Mouse (Mus musculus): ENCODE results near the gene Gm26938.

Gene Gm26938

DNA sequence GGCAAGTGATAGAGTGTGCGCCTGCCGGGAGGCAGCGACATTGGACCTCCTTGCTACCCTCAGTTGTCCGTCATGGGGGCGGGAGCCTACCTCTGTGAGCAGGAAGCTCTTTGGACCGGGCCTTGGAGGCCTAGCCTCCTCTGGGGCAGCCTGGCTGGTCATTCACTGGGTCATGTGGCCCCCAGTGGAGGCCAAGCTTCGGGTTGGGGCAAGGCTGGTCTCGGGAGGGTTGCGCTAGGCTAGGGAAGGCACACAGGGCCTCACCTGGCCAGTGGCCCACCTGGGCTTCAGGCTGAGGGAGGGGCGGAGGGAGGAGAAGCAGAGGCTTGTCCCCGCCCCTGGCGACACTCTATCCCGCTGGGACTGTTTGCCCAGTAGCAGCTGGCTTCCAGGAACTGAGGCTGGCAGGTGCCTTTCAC lies 12.2 kb downstream of the Gm26938 start:
- DNase-seq = peak; percentile 96

DNA sequence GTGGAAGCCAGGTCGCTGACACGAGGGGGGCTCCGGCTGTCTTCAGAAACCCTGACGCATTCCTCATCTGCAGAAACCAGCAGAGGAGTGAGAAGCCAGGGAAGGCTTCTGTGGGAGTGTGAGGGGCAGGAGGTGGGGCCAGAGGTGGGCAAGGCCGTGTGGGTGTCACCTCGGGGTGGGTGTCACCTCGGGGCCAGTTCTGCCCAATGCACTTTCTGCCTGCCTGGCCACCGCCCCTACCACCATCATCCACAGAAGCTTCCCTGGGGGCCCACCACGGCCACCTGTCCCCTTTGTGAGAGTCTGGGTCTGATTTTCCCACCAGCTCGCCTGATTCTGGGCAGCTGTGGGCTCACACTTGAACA lies 13.1 kb downstream of the Gm26938 start:
- DNase-seq = no peak

DNA sequence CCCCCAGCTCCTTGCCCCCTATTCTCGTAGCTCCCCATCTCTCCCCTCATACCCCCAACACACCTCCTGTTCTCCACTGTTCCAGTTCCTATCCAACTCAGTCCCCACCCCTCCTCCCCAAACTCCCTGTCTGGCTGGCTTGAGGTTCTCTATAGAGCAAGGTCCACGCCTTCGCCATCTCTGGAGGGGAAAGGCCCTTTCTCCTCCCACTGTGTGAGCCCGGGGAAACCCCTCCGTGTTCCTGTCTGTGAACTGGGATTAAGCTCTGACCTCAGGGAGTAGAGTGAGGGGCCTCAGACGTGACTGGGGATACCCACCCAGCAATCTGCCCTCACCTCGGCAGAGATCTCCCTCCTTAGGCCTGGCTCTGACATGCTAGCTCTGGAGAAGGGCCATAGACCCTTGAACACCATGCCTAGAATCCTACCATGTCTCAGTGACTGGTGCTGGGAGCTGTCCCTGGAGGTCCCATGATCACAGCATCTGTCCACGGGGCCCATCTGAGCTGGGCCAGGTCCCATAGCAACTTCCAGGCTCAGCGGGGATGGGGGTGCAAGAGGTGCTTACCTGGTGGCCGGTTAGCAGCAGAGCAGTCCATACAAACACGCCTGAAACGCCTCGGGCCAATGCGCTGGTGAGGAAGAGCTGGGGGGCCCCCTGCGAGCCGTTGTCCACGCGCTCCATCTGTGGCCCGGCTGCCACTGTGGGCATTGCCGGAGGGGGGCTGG lies 13.6 kb downstream of the Gm26938 start:
- no peak for DNase-seq

DNA sequence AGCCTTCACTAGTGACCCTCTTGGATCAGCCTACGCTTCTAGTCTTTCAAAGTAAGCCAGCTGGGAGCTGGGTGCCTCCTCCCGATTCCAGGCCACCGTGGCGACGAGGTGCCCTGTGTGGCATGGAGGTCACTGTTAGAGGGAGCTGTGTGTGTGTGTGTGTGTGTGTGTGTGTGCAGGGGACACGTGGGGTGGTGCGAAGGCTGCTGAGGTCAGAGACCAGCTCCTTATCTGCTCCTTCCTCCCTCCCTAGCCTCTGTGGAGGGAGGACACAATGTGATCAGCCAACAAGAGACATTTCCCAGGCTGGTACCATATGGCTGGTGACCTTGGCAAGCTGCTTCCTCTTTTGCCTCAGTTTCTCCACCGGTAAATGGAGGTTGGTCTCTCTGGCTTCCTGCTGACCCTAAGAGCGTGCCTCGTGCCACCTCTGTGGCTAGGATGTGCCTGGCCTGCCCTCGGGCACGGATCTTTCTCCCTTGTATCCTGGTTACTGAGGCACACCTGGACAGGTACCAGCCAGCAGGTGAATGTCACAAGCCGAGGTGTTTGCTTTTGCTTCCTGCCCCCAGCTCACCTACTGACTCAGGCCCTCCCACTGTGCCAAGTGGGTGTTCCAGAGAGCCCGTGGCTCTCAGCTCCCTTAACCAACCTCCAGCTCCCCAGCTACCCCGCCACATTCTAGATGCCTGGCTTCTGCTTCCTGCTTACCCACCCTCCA lies 14.4 kb downstream of the Gm26938 start:
- peak; percentile 74 for DNase-seq

DNA sequence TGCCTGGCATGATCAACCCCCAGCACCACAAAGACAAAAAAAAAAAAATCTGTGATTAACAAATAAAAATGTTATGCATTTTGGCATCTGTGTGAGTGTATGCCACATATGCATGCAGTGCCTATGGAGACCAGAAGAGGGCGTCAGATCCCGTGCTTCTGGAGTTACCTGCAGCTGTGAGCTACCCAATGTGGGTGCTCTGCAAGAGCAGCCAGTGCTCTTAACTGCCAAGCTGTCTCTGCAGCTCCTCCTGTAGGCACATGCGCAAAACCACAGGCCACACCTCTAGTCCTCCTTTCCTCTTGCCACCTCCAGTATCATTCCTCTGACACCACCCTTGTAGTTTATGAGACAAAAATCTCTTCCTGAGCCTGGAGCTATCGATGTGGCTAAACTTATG lies 16.8 kb downstream of the Gm26938 start:
- peak; percentile 10 for DNase-seq

DNA sequence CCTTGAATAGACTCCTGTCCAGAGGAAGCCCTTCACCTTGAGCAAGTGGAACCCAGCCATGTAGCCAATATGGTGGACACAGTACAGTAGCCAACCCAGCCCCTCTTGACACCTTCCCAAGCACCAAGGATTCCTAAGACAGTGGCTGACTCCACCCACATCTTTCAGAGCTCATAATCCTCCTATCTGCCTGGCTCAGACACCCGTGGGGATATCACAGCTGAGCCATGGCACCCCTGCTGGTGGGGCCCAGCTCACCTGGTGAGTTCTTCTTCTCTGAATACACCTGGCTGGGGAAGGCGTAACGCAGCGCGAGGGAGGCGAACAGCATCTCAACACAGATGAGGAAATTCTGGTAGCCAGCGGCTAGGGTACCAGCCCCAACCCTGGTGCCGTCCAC lies 20.3 kb downstream of the Gm26938 start:
- DNase-seq = peak; percentile 5

DNA sequence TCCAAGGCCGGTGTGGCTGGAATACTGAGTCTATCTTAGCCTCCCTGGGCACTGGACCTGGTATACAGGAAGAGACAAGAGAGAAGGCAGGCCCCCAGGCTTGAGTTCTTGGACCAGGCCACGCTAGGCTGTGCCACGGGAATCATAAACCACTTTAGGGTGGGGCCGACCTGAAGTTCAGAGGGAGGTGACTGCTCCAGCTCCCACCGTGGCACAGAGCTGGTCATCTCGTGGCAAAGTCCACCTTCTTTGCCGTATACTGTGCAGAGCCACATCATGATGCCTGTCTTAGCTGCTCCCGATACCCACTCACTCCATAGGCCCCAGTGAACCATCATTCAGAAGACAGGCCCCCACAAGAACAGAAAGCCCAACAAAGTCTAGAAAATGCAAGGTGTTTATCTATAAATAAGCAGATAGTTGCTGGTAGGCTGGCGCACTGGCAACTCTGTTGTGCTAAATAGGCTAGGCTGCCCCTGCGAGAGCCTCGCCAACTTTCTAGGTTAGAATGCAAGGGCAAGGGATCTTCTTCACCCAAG lies 21.6 kb downstream of the Gm26938 start:
- DNase-seq = peak; percentile 6

DNA sequence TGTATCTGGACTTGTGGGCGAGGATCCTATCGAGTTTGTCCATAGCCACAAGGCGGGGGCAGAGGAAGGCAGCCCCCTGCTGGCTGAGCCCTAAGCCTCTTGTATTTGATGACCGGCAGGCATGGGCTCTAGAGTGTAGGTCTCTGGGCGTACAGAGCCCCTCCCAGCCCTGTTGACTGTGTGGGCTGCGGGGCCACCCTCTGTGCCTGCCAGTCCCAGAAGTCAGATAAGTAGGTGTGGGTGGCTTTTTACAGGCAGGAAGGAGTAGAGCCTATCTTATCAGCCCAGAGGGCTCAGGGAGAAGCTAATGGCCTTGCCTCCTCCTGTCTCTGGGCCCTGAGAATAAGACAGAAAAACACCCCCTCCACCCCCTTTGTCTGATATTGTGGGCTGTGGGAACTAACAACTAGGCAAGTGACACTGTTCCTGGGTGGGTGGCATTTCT lies 22.1 kb downstream of the Gm26938 start:
- DNase-seq = no peak

DNA sequence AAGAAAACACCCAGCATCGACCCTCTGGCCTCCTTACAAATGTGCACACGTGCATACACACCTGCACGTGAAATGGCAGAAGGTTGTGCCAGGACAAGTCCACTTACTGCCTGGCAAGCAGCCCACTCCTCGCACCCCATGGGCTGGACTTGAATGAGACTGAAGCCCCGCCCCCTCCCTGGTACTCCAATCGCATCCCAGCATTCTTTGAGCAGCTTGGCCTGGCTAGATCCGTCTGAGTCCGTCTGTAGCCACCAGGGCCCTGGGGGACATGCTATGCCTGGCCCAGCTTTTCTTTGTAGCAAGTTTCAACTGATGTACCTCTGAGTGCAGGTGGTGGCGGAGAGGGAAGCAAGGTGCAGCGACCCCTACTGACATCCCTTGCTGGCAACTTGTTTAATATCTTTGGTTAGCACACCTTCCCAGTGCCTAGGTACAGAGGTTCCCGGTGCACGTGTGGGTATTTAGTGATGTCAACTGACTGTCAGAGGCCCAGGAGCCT lies 22.6 kb downstream of the Gm26938 start:
- peak; percentile 90 for DNase-seq

DNA sequence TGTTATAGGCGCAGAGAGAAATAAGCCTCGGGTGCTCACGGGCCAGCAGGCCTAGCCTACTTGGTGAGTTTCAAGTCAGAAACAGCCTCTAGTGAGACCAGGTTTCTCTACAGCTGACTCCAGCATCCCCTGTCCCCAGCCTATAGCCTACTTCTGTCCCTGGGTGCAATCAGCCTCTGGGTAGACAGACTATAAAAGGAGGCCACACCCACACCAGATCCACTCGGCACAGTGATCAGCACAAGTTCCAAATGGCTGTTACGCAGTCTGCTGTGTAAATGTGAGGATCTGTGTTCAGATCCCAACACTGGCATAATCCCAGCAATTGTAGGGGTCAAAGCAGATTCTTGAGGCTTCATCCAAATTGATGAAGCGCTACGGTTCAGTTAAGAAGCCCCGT lies 23.0 kb downstream of the Gm26938 start:
- DNase-seq = no peak

DNA sequence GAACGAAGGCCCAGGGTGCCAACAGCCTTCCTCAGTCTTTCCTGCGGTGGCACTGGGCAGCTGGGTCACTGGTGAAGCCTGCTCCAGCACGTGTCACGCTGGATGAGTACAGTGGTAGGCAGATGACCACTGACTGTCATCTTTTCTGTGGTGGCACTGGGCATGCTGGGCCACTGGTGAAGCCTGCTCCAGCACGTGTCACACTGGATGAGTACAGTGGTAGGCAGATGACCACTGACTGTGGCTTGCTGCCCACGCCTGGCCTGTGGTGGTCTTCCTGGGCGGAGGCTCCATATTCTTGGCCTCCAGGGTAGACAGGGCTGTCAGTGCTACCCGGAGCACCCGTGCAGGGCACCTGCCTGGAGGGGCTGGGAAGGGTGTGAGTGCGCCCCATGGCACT lies 24.3 kb downstream of the Gm26938 start:
- DNase-seq = no peak

DNA sequence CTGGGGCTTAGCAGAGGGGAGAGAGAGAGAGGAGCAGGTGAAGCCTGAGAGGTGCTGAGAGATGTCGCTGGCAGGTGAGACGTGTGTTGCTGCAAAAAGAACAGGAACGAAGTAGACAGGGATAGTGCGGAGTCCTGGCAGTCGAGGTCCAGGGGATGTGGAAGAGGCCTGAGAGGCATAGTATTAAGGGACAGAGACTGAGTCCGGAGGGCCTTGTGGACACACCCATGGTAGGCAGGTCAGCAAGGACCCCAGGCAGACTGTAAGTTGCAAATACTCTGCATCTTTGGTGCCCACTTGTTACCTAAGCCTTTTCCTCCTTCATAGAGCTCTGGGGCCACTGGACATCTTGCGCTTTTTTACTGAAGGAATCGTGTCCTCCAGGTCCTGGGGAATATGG lies 25.0 kb downstream of the Gm26938 start:
- DNase-seq = no peak

DNA sequence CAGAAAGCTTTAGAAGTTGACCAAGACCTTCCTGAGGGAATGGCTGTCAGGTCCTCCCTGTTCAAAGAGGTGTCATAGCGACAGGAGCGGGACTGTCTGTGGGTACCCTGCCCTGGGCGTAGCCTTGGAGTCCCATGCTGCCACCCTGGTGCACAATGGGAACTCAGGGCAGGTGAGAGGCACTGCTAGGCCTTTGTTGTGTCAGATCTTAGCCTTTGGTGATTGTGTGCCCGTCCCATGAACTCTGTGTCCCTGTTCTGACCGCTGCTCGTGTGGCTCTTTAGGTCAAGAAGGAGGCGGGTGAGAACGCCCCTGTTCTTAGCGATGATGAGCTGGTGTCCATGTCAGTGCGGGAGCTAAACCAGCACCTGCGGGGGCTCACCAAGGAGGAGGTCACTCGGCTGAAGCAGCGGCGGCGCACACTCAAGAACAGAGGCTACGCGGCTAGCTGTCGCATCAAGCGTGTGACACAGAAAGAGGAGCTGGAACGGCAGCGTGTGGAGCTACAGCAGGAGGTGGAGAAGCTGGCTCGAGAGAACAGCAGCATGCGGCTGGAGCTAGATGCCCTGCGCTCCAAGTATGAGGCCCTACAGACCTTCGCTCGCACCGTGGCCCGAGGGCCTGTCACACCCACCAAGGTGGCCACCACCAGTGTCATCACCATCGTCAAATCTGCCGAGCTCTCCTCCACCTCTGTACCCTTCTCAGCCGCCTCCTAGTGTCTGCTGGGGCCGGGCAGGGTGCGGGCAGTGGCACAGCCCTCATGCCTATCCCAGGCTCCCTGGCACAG lies 26.2 kb downstream of the Gm26938 start:
- peak; percentile 12 for DNase-seq

DNA sequence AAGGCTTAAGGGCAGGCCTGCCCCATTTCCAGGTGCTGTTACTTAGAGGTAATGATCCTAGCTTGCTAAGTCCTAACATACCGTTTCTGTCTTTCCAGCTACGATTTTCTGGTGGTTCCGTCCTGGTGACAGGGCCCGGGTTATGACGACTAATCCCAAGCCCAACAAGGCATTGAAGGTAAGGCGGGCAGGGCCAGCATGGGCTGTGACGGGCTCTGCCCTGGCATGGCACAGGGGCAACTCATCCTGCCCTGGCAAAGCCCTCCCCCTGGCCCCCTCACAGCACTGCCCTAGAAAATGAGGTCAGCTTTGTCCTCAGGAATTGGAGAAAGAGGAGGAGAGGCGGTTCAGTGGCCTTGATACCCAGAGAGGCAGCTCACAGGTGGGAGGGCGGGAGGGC lies 27.2 kb downstream of the Gm26938 start:
- peak; percentile 2 for DNase-seq

DNA sequence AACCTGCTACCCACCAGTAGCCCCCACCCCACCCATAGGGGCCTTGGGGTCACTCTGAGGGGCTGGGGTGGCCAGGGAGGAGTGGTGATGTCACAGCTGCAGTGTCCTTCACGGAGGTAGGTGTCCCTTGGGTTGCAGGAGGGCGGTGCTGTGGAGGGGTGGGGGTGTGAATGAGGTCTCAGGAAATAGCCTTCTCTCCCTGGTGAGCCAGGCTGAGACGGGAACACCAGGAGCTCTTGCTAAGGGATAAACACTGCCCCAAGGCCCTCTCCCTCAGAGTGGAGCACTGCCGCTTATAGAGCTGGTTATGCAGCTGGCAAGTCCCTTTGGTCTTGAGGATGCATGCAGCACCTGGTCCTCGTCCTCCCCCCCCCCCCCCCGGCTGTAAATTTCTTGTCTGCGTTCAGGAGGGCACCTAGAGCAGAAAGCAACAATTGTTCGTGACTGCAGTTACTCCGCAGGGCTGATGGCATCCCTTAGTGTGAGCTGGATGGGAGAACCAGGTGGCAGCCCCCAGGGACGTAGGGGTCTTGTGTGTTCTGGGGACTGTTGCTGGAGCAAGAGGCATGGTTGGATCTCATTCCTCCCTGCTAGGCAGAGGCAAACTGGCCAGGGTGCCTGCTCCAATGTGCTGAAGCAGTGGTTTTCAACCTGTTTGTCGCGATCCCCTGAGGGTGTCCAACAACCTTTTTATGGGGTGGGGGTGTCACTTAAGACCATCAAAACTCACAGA lies 27.9 kb downstream of the Gm26938 start:
- peak; percentile 3 for DNase-seq

DNA sequence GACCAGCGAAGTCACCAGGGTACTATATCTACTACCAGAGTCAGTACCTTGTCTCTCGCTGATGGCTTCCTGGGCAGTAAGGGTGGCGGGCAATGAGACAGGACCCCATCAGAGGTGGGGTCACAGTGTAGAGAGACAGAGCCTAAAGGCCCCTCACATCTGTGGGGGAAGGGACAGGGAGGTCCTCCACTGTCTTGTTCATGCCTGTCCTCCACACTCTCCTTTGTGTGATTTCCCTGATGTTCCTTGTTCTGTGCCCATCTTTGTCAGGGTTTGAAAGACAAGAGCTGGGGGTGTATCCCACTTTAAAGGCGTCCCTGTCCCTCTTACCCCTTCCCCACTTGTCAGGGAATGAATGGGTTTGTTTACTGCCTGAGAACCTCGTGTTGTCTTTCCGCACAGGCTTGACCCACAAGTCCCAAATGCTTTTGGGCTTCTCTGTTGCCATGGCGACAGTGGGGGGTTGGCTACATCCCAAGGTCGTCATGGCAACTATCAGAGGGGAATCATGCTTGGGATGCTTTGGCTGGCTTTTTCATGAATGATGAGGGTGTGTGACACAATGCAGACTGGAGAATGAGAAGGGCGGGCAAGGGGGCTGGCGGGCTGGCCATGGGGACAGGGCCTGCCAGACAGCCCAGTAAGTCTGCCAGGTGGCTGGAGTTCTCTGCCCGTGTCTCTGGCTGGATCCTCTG lies 28.6 kb downstream of the Gm26938 start:
- peak; percentile 91 for DNase-seq

DNA sequence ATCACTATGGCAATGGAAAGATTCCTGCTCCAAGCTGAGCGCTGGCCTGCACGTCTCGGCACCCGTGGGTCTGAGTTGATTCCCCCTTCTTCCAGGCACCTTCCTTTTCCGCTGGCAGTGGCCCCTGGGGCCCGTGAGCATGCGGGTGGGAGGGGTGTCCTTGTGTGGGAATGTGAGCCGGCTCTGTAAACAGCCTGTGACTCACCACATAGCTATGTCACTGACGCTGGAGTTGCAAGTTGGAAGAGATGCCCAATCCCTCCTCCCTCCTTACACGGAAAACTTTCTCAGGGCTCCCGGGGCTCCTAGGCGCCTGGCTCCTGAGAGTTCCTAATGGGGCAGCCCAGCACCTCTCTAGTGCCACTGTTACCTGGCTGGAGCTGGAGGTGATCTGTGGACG lies 29.3 kb downstream of the Gm26938 start:
- DNase-seq = peak; percentile 94

DNA sequence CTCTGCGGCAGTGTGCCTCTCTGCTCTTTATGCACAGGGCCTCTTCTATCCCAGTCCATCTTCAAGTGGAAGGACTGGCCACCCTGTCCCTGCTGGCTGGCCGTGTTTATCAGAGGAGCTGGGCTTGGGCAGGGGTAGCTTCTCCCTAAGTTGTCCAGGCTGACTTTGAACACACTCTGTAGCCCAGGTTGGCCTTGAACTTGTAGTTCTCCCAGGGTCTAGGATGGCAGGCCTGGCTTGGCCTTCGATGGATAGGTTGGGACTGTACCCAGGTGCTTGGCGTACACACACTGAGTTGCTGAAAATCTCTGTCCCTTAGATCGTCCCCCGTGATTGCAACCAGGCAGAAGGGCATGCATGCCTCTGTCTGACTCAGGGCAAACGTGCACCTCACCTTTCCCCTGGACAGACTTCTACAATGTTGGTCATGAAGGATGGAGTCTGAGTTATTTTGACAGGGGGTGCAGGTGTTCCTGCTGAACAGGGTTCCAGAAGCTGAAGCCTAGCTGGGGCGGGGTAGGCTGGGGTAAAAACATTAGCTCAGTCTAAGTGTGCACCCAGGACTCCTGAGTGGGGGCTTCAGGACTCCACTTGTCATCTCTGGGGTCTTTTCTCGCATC lies 30.1 kb downstream of the Gm26938 start:
- no peak for DNase-seq

DNA sequence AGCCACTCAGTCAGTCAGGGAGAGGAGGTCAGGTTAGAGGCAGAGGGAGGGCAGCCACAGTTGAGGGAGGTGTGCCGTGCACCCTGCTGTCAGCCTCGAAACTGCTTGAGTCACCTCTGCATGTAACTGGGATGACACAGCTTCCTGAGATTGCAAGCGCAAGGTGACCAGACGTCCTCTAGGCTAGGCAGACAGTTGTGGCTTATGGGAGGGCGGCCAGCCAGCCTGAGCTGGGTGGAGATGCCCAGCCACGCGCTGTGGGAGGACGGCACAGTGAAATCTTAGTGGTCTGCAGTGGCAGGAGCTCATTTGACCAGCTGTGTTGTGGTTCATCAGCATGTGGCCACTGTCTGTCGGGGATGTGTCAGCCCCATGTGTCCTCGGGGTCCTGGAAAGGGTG lies 31.3 kb downstream of the Gm26938 start:
- DNase-seq = peak; percentile 47

DNA sequence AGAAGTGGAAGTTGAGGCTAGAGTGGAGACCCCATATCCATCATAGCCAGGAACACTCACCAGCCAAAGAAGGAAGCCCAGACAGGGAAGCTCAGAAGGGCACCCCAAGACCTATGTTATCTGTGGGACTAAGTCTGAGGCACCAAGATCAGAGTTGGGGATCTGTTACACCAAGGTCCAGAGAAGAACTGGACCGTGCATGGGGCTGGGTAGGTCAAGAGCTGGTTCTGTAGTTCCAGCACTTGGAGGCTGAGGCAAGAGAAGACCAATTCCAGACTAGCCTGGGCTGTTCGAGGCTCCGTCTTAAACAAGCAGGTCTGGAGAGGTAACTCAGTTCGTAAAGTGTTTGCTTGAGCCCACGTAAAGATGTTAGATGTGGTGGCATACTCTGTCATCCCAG lies 32.1 kb downstream of the Gm26938 start:
- no peak for DNase-seq

DNA sequence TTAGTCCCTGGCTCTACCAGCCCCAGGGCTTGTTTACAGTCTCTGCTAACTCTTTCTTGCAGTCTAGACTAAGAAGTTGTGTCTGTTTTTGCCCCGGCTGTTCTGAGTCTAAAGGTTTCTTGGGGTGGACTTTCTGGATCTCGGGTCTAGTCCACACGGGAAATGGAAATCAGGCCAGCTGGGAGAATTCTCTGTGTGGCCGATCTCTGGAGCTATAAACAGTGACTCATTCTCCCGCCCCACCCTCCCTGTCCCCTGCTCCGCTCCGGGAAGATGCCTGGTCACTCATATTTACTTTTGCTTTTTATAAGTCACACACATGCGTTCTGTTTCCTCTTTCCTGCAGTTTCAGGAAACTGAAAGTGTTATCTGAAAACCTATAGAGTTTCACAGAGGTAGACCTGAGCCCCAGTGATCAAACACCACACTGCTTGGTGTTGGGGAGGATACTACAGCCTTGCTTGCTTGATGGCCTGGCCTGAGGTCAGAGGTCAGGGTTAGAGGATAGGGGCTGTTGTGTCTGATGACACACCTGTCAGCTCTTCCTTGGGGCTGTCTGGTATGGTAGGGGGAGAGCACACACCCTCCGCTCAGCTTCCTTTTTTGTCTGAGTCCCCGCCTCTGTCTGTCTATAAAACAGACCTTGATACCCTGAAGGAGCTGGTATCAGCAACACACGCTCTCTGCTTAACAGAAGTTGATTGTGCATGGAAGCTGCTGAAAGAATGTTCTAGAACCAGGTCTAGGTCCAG lies 32.7 kb downstream of the Gm26938 start:
- peak; percentile 78 for DNase-seq

Measured in kidney, adult 11 months (tissue).